Mouse (Mus musculus) cerebellum, postnatal 25 days (tissue): ENCODE measurements at regions not wholly inside any gene's neighbourhood (a gene's known extent, or its start where the extent isn't known, plus 50 kb on each side); places are given as distances from the start of the nearest gene placed in this dataset.

Experiments
- DNase-seq, 2 experiments: peaks; one replicate each; pipeline ENCODE4 v3.0.0; 2021; ENCODE audit warnings: mixed read lengths in 2 of 2

GRCm38 (mm10) chr2:101209136-101209535 lies 415.4 kb upstream of the Rag2 start:
- DNase-seq = no peak

GRCm38 (mm10) chr2:101220759-101221158 lies 403.8 kb upstream of the Rag2 start:
- DNase-seq = no peak

GRCm38 (mm10) chr2:101242983-101243382 lies 381.5 kb upstream of the Rag2 start:
- no peak for DNase-seq

- no peak for DNase-seq
Measured at GRCm38 (mm10) chr2:101247133-101247532, 377.4 kb upstream of the Rag2 start.

GRCm38 (mm10) chr2:101252228-101252627 lies 372.3 kb upstream of the Rag2 start:
- no peak for DNase-seq

- DNase-seq = no peak
Measured at GRCm38 (mm10) chr2:101256464-101256863, 368.1 kb upstream of the Rag2 start.

- DNase-seq = no peak
Measured at GRCm38 (mm10) chr2:101263934-101264333, 360.6 kb upstream of the Rag2 start.

- DNase-seq = no peak
Measured at GRCm38 (mm10) chr2:101266685-101267374, 357.7 kb upstream of the Rag2 start.

- DNase-seq = no peak
Measured at GRCm38 (mm10) chr2:101274045-101274664, 350.4 kb upstream of the Rag2 start.

- DNase-seq = peak in 1 of 2 experiments; percentile 38
Measured at GRCm38 (mm10) chr2:101284886-101285285, 339.6 kb upstream of the Rag2 start.

- DNase-seq = no peak
Measured at GRCm38 (mm10) chr2:101288119-101288518, 336.4 kb upstream of the Rag2 start.

GRCm38 (mm10) chr2:101289168-101289567 lies 335.4 kb upstream of the Rag2 start:
- DNase-seq = peak in 1 of 2 experiments; percentile 11

- no peak for DNase-seq
Measured at GRCm38 (mm10) chr2:101290738-101291137, 333.8 kb upstream of the Rag2 start.

- DNase-seq = no peak
Measured at GRCm38 (mm10) chr2:101295678-101296368, 328.7 kb upstream of the Rag2 start.

- DNase-seq = no peak
Measured at GRCm38 (mm10) chr2:101296369-101296682, 328.2 kb upstream of the Rag2 start.

- DNase-seq = no peak
Measured at GRCm38 (mm10) chr2:101296778-101297177, 327.7 kb upstream of the Rag2 start.

- no peak for DNase-seq
Measured at GRCm38 (mm10) chr2:101299126-101299525, 325.4 kb upstream of the Rag2 start.

GRCm38 (mm10) chr2:101300106-101300505 lies 324.4 kb upstream of the Rag2 start:
- DNase-seq = no peak

GRCm38 (mm10) chr2:101321286-101321914 lies 303.1 kb upstream of the Rag2 start:
- DNase-seq = no peak

- no peak for DNase-seq
Measured at GRCm38 (mm10) chr2:101356709-101357108, 267.8 kb upstream of the Rag2 start.

GRCm38 (mm10) chr2:101364256-101364655 lies 260.3 kb upstream of the Rag2 start:
- DNase-seq = no peak

GRCm38 (mm10) chr2:101368278-101368677 lies 256.2 kb upstream of the Rag2 start:
- peak in 1 of 2 experiments; percentile 15 for DNase-seq

- DNase-seq = no peak
Measured at GRCm38 (mm10) chr2:101370991-101371736, 253.4 kb upstream of the Rag2 start.
